Mouse (Mus musculus) testis, adult 2 months (tissue): ENCODE data around the gene Slc25a35.

Experiments used
- CTCF ChIP-seq: fragments of 200-500 bp; IDR thresholded peaks from 2 replicates; pipeline ENCODE4 v1.5.1; 2012; ENCODE audit warnings: low read depth, mild to moderate bottlenecking, inconsistent platforms, low read length, moderate library complexity; ENCODE audit not compliant: control insufficient read depth, insufficient read depth, insufficient replicate concordance
- POLR2A ChIP-seq: fragments of 200-500 bp; IDR thresholded peaks from 2 replicates; pipeline ENCODE4 v1.6.1; 2012; ENCODE audit warnings: low read depth, mild to moderate bottlenecking, inconsistent platforms, low read length, moderate library complexity; ENCODE audit not compliant: control insufficient read depth

DNA sequence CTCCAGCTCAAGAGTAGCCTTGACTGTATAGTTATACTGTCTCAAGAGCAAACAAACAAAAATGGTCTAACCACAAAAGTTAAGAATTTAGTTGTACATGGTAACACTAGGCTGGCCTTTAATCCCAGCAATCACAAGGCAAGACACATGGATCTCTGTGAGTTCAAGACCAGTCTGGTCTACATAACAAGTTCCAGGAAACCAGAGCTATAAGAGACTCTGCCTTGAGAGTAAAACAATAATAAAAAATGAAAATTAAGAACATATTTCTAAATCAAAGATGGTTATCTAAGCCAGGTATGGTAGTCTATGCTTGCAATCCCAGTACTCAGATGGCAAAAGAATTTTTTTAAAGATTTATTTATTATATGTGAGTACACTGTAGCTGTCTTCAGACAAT lies 2.9 kb upstream of the Slc25a35 start:
- TF ChIP-seq CTCF (no peak), POLR2A (no peak)
